Mouse (Mus musculus): Measurements from ENCODE around the gene Gm8257.
"Not testable (repeated sequence)": the region's sequence is repeated elsewhere in the genome, so short reads cannot be mapped to it uniquely, and the experiment has no call there.

The Gm8257 gene

DNA sequence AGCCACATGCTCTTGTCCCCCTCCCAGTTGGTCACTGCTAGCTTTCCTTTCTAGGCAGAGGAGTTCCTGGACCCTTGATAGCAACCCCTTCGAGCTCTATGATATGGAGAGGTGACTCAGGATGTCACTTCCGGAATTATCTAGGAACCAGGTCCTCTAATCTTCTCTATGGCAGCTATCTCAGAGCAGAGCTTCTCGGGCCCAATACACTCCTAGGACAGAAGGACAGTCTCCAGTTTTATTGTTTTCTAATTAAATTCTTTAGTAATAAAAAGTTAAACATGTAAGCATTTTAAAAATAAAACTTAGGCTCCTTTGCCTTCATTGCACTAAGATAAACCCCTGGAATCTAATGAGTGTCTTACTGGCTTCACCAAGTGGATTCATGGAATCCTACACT lies at the start of gene Gm8257:
Gene Gm8257, minus strand, starts transcription at position 101 of the 400 bp plus-strand sequence.
- DNase-seq: not testable (repeated sequence)

DNA sequence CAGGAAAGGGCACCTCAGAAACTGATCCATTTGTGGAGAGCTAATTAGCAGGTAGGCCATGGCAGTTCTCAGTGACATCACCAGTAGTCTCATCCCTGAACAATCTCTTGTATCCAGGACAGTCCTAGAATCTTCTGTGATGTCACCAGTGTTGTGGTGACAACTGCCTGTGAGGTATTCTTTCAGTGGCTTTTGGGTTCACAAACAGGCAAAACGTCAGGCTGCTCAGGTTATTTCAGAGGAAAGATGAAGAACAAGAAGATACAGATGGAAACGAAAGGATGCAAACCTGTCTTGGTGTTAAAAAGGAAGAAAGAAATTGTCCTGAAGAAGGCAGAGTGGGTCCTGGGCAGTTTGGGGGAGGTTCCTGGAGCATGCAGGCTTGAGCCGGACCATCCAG lies 44.0 kb upstream of the Gm8257 start, which contains the start of gene Gm8267:
Gene Gm8267, minus strand, starts transcription at position 101 of the 400 bp plus-strand sequence.
- no peak for DNase-seq

- DNase-seq: not testable (repeated sequence)
These were observed 36.5 kb upstream of the Gm8257 start for GRCm38 (mm10) chr14:44742789-44743188.

DNA sequence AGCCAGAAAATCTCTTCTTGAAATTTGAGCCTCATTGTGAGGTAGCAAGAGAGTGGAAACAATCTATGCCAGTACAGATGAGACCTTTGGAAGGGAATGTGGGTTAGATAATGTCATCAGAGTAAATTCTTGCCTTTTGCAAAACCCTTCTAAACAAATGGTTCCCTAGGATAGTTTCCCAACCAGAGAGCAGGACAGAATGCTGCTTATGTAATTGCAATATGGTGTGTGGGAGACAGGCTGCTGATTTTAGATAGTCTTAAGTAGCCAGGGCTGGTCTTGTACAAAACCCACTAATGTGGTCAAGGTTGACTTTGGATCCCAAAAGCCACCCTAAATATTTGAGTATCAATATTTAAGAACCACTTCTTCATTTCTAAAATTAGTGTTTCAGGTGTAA lies 24.5 kb upstream of the Gm8257 start:
- DNase-seq: peak; percentile 55

- DNase-seq: not testable (repeated sequence)
These were observed 78.5 kb downstream of the Gm8257 start, which contains the start of gene Gm5624 for GRCm38 (mm10) chr14:44627737-44628136. TSS of gene Gm5624 (minus strand) at chr14:44627938.
